In genomic region chr14:121379827-121380145, GRCm38 (mm10) we compare ENCODE assay signal across 8 mouse cellular contexts. TPM values are rescaled to one million over a fixed set of nuclear protein-coding genes. Genes with fewer than 3 reads are reported as not detected.
DNase-seq lines count a peak whose midpoint lies in the region; ATAC-seq and TF ChIP-seq lines count a peak whose summit lies in the region.

Stk24 (minus strand) TSS chr14:121380011.

- H3K4me2 ChIP-seq in lung, embryonic 14.5 days: peak within 1 kb of the TSS; percentile 84
- peak within 1 kb of the TSS; percentile 75 for H3K4me2 ChIP-seq in heart, embryonic 12.5 days
- peak within 1 kb of the TSS; percentile 91 for H3K4me2 ChIP-seq in midbrain, embryonic 13.5 days (replicated peaks)

- H3K36me3 ChIP-seq in lung, embryonic 14.5 days (ENCODE audit: insufficient read depth): peaks cover 6% of the 10 kb centered on the region; the same call in 1 of the 2 replicates
- peaks cover 5% of the 10 kb centered on the region for H3K36me3 ChIP-seq in embryonic facial prominence, embryonic 10.5 days (replicated peaks)
- H3K36me3 ChIP-seq in heart, embryonic 12.5 days: no peaks in the 10 kb centered on the region
- no peaks in the 10 kb centered on the region for H3K36me3 ChIP-seq in midbrain, embryonic 13.5 days

- H3K9me3 ChIP-seq in lung, embryonic 14.5 days (ENCODE audit: low read depth, low read length): no peaks in the 10 kb centered on the region
- no peaks in the 10 kb centered on the region for H3K9me3 ChIP-seq in embryonic facial prominence, embryonic 10.5 days
- no peaks in the 10 kb centered on the region for H3K9me3 ChIP-seq in heart, embryonic 12.5 days (replicated peaks)
- no peaks in the 10 kb centered on the region for H3K9me3 ChIP-seq in midbrain, embryonic 13.5 days

- H3K4me3 ChIP-seq in lung, embryonic 14.5 days (ENCODE audit: low read depth, low read length): peak within 1 kb of the TSS; percentile 97
- H3K4me3 ChIP-seq in embryonic facial prominence, embryonic 10.5 days: peak within 1 kb of the TSS; percentile 94
- peak within 1 kb of the TSS; percentile 95 for H3K4me3 ChIP-seq in heart, embryonic 12.5 days
- peak within 1 kb of the TSS; percentile 93 for H3K4me3 ChIP-seq in midbrain, embryonic 13.5 days (replicated peaks)

- peaks cover 7% of the 10 kb centered on the region; the same call in 1 of the 2 replicates for H3K4me1 ChIP-seq in lung, embryonic 14.5 days (ENCODE audit: insufficient read depth)
- H3K4me1 ChIP-seq in embryonic facial prominence, embryonic 10.5 days: peaks cover 41% of the 10 kb centered on the region
- peaks cover 38% of the 10 kb centered on the region for H3K4me1 ChIP-seq in heart, embryonic 12.5 days (replicated peaks)
- peaks cover 34% of the 10 kb centered on the region for H3K4me1 ChIP-seq in midbrain, embryonic 13.5 days (replicated peaks)

- H3K27ac ChIP-seq in lung, embryonic 14.5 days (ENCODE audit: low read depth): peak within 1 kb of the TSS; percentile 97
- H3K27ac ChIP-seq in embryonic facial prominence, embryonic 10.5 days (replicated peaks): peak within 1 kb of the TSS; percentile 97
- H3K27ac ChIP-seq in heart, embryonic 12.5 days (ENCODE audit: poor library complexity, severe bottlenecking): peak within 1 kb of the TSS; percentile 95
- H3K27ac ChIP-seq in midbrain, embryonic 13.5 days: peak within 1 kb of the TSS; percentile 88

- no peaks in the 10 kb centered on the region for H3K27me3 ChIP-seq in lung, embryonic 14.5 days (ENCODE audit: insufficient read depth, low read length)
- H3K27me3 ChIP-seq in embryonic facial prominence, embryonic 10.5 days (replicated peaks; ENCODE audit: low read depth, poor library complexity, severe bottlenecking): peaks cover 6% of the 10 kb centered on the region; the same call in 1 of the 2 replicates
- no peaks in the 10 kb centered on the region for H3K27me3 ChIP-seq in heart, embryonic 12.5 days (replicated peaks)
- no peaks in the 10 kb centered on the region; the same call in 1 of the 2 replicates for H3K27me3 ChIP-seq in midbrain, embryonic 13.5 days

- DNase-seq in lung, embryonic 14.5 days: no peak
- DNase-seq in lung, postnatal 25 days (ENCODE audit: low spot score): no peak
- no peak for DNase-seq in embryonic facial prominence, embryonic 10.5 days (ENCODE audit: low spot score)
- DNase-seq in left cerebral cortex, adult 8-10 months (ENCODE audit: low spot score in 2 of 2): peak in 1 of 2 experiments; percentile 48
- DNase-seq in right cerebral cortex, postnatal 14 days: no peak
- no peak for DNase-seq in frontal cortex, postnatal 36 days (ENCODE audit: low spot score in 2 of 2)

- TF ChIP-seq CTCF in lung, embryonic 14.5 days (IDR thresholded peaks at IDR 0.05; ENCODE audit: low read depth): no peak

- H3K9ac ChIP-seq in lung, embryonic 14.5 days: peak within 1 kb of the TSS; percentile 97
- peak within 1 kb of the TSS; percentile 98 for H3K9ac ChIP-seq in heart, embryonic 12.5 days
- peak within 1 kb of the TSS; percentile 94 for H3K9ac ChIP-seq in midbrain, embryonic 13.5 days (replicated peaks)

- ATAC-seq in lung, embryonic 14.5 days (ENCODE audit: insufficient read depth): no peak; the same call in 1 of the 2 replicates
- no peak for ATAC-seq in heart, embryonic 12.5 days (ENCODE audit: insufficient number of reproducible peaks, low FRiP score)
- peak; percentile 41 for ATAC-seq in midbrain, embryonic 13.5 days

- 6% methylated on average over 11 of the region's 11 CpGs for WGBS in lung, embryonic 14.5 days
- WGBS in embryonic facial prominence, embryonic 10.5 days: 3% methylated on average over 11 of the region's 11 CpGs
- WGBS in heart, embryonic 12.5 days: 5% methylated on average over 11 of the region's 11 CpGs
- WGBS in midbrain, embryonic 13.5 days: 6% methylated on average over 11 of the region's 11 CpGs

RNA-seq across cellular contexts. Expression of gene Stk24, which starts in this region (rescaled TPM):
- 50.3 and 51.7 TPM in 2 replicates for polyA plus RNA-seq in lung, embryonic 14.5 days (2014; fragmentation: Nextera tagmentation; extraction: Ambion mirVana)
- polyA plus RNA-seq in embryonic facial prominence, embryonic 10.5 days (2016; fragmentation: Nextera tagmentation; extraction: Ambion mirVana): 39.9 and 43.0 TPM in 2 replicates
- polyA plus RNA-seq in heart, embryonic 12.5 days (2016; fragmentation: Nextera tagmentation; extraction: Ambion mirVana): 52.9 and 55.6 TPM in 2 replicates
- total RNA-seq in left cerebral cortex, adult 8-10 months (2022): 10 to 100 TPM; 62.3 to 71.6 (median 64.9) TPM
- polyA plus RNA-seq in midbrain, embryonic 13.5 days (2015; fragmentation: Nextera tagmentation; extraction: Ambion mirVana): 20.9 and 21.2 TPM in 2 replicates
